Mouse (Mus musculus): ENCODE results near the gene Celsr3.

- TF ChIP-seq CTCF (IDR thresholded peaks at IDR 0.05; ENCODE audit: control insufficient read depth, insufficient read depth, low read length) (peak; percentile 78), POLR2A (IDR thresholded peaks at IDR 0.05; ENCODE audit: borderline replicate concordance, control insufficient read depth, low read depth, low read length) (no peak)
Measured at GRCm38 (mm10) chr9:108819495-108819894, 6.6 kb upstream of the Celsr3 start.

All from bone marrow, adult 2 months (tissue).